Mouse (Mus musculus): ENCODE results near the gene Btrc.
"Not testable (repeated sequence)": the region's sequence is repeated elsewhere in the genome, so short reads cannot be mapped to it uniquely, and the experiment has no call there.

Btrc gene

DNA sequence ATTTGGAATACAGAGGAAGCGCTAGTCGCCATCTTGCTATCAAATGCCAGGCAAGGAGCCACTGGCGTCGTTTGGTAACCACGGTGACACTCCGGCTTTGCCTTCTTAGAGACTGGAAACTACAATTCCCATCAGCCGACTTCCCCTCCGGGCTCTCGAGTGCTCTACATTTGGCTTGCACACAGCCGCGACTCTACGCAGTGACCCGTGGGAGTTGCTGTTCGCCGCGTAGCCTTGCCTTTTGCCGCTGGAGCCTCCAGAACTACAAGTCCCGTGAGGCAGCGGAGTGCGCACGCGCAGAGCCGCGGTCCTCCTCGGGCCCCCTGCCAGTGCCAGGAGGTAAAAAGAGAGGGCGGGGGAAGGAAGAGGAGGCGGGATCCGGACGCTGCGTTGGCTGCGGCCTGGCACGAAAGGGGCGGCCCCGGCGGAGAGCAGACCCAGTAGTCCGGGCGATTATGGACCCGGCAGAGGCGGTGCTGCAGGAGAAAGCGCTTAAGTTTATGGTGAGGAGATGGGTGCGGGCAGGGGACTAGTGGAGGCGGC lies at the start of gene Btrc:
Btrc (plus strand) TSS at position 351 of the 543 bp plus-strand sequence.
- DNase-seq (ENCODE audit: low spot score) = peak; percentile 100

- DNase-seq (ENCODE audit: low spot score) = no peak
Observed at GRCm38 (mm10) chr19:45317473-45317882, 46.1 kb upstream of the Btrc start.

DNA sequence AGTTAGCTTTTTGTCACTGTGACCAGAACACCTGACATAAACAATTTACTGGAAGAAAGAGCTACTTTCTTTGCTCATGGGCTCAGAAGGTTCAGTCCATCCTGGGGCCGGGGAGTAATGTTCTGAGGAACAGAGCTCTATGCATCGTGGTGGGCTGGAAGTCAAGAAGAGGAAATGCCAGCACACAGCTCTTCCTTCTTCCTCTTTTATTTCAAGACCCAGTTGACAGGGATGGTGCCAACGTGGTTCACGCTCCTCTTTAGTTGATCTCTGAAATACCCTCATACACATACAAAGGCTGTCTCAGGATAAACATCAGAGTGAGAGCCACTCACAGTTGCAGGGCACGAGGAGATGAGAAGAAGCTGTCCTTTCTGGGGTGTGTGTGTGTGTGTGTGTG lies 42.5 kb upstream of the Btrc start:
- DNase-seq (ENCODE audit: low spot score) = no peak

- no peak for DNase-seq (ENCODE audit: low spot score)
Observed at GRCm38 (mm10) chr19:45329039-45329438, 34.5 kb upstream of the Btrc start.

DNA sequence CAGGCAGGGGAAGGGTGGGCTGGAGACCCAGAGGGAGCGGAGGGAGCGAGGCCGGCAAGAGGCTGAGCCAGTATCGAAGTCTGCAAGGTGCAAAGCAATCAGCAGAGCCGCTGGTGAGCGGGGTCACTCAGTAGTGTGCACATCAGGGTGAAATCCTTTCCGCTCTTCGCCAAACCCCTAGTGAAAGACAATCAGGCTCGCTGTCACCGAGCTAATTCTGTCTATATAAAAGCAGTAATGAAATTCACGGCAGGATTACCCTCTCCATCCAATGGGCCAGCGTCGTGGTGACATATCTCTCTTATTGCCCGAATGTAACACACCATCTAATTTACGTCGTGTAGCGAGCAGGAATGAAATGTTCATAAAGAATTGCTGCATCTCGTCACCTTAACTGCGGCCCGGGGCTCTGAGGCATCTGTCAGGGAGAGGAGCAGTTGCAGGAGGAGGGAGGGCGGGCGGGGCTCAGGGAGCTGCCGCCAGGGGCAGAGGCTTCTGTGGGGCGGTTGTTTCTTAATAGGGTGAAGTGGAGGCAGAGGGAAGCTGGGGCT lies 33.7 kb upstream of the Btrc start:
- peak; percentile 21 for DNase-seq (ENCODE audit: low spot score)

DNA sequence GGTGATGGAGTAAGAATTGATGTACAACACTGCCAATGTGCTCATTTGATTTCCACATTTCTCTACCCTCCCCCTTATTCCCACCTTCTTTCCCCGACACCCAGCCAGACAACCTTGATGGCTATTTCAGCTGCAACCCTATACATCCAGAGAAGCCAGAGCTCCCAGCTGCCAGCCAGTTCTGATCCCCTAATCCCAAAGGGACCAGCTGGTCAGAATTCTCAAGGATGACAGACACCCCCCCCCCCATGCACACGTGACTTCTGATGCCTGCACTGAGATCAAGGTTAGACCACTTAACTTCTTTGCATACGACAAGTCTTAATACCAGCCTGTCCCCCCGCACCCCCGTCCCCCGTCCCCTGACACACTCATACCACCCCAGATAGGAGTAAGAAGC lies 26.8 kb upstream of the Btrc start:
- DNase-seq (ENCODE audit: low spot score) = no peak

DNA sequence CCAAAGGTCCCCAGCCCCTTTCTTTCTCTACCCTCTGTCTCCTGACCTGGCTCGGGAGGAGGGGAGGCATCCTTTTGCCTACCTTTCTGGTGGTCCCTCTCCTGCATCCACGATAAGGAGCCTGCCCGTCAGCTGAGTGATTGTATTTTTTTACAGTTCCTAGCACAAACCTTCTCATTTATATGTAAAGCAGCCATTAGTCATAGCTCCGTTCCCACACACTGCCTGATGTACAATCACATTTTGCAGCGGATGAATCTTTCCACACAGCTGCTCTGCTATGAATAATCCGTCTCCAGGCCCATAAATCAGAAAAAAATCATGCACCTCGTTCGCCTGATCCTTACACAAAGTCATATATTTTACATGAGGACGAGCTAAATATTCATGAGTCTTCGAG lies 25.4 kb upstream of the Btrc start:
- DNase-seq (ENCODE audit: low spot score) = no peak

GRCm38 (mm10) chr19:45343941-45344340 lies 19.6 kb upstream of the Btrc start:
- DNase-seq (ENCODE audit: low spot score) = no peak

- DNase-seq (ENCODE audit: low spot score) = no peak
Observed at GRCm38 (mm10) chr19:45348188-45348587, 15.3 kb upstream of the Btrc start.

DNA sequence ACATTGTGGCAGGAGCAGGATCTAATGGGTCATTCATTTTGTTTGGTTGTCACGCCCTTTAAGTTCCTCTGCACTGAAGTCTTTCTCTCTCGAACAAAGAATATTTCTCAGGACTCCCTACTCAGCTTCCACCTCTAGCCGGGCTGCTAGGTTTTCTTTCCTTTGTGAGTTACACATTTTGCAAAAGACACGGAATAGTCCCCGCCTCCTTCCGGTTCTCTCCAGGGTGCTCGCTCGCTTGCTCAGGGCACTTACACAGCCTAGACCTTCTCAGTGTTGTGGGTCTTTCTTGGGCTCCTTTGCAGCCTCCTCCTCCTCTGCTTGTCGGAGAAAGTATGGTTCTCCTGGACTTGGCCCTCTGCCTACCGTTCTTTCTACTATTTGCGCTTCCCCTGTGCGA lies 13.1 kb upstream of the Btrc start:
- no peak for DNase-seq (ENCODE audit: low spot score)

DNA sequence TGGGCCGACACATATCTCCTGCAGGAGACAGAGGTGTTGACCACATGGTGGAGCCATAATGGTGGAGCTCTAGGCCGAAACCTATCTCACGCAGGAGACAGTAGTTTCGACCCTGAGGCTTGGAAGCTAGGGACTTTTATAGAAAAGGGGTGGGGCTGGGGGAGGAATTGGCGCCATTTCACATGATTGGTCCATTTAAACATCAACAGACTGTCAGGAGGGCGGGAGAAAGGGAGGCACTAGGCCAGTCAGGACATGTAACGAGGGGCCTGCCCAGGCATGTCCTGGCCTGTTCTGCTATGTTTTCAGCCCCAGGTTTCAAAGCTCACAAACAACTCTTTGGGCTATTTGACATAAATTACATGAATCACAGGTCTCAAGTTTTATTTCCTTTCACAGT lies 10.8 kb upstream of the Btrc start:
- DNase-seq (ENCODE audit: low spot score) = not testable (repeated sequence)

DNA sequence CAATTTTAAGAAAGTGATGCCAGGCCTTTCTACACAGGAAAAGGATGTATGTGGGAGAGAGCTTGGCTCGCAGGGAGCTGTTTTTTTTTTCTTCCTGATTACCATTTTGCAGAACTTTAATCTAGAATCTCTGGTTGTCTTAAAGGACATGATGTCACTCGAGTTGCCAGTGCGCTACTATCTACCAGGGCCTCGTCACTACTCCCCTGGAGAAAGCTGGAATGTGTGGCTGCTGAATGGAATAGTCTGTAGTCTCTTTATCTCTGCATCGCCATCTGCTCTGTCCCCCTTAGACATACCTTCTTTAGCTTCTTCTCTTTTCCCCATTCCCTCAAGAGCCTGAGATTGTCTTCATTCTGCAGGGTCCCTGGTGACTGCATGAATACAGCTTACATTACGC lies 7.9 kb upstream of the Btrc start:
- DNase-seq (ENCODE audit: low spot score) = no peak

- DNase-seq (ENCODE audit: low spot score) = not testable (repeated sequence)
Observed at GRCm38 (mm10) chr19:45356868-45357267, 6.7 kb upstream of the Btrc start.

DNA sequence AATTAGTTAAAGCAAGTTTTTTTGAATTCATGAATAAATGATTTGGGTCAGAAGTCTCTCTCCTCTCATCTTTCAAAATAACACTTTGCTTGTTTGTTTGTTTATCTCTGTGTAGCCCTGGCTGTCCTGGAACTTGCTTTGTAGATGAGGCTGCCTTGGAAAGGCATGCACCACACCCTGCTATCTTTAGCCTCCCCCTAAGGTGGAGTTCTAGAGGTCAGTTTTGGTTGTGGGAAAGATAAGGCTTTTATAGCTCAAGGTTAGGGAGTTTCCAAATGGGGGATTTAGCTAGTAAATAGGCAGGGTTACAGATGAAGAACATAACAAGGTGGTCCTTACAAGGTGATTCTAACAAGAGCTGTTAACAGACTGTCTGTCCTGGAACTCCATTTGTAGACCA lies 3.0 kb upstream of the Btrc start:
- DNase-seq (ENCODE audit: low spot score) = no peak

GRCm38 (mm10) chr19:45363933-45364391 lies 428 bp downstream of the Btrc start:
- DNase-seq (ENCODE audit: low spot score) = no peak

DNA sequence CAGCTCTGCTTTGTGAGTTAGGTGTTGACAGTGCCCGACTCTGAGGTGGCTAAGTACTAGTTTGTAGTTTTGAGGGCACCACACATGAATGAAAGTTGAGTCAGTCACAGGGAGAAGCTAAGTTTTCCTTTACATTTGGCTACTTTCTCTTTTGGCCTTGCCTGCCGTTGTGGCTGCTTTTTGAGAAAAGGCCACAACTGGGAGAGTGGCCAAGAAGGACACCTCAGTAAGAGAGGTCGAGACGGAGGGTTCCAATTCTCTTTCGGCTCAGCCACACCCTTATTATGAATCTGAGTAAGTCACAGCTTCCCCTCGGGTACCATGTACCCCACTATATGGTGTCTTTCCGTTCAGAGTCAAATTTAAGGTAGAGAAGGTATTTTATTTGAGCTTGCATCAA lies 3.1 kb downstream of the Btrc start:
- no peak for DNase-seq (ENCODE audit: low spot score)

DNA sequence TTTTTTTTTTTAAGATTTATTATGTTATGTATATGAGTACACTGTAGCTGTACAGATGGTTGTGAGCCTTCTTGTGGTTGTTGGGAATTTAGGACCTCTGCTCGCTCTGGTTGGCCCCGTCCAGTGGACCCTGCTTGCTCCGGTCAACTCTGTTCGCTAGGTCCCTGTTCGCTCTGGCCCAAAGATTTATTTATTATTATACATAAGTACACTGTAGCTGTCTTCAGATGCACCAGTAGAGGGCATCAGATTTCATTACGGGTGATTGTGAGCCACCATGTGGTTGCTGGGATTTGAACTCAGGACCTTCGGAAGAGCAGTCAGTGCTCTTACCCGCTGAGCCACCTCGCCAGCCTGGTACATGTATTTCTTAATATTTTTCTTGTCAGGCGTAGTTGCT lies 21.3 kb downstream of the Btrc start:
- DNase-seq (ENCODE audit: low spot score) = not testable (repeated sequence)

DNA sequence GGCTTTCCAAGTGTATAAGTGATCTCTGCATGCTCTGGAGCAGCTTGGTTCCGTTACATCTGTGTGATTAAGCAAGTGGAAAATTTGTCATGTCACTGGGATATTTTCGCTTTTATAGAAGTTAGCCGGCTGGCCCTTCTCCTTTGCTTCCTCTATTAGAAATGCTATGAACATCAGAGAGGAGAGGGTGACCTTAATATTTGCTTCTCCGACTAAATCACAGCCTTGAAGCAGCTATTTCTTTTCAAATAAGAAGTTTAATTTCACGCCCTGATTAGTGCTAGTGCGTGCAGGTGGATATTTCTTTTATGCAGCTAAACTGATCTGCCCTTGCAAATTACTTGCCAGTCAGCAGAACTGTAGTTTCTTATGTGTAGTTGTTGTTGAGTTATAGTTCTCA lies 25.0 kb downstream of the Btrc start:
- DNase-seq (ENCODE audit: low spot score) = no peak

DNA sequence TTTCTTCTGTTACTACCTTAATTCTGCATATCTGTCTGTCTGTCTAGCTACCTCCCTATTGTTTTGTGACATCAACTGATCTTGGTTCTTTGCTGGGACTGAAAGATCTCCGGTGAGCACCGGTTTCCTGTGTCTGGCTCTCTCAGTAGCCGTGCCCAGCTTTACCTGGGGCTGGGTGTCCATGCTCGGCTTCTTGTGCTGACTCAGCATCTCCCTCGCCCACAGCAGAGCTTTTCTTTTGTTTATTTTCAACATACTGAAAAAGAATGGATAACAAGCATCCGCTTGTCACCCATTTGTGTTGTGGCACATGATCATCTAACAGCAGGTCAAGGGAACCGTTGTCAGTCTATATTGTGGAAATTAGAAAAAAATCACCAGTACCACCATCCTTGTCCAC lies 30.5 kb downstream of the Btrc start:
- no peak for DNase-seq (ENCODE audit: low spot score)

DNA sequence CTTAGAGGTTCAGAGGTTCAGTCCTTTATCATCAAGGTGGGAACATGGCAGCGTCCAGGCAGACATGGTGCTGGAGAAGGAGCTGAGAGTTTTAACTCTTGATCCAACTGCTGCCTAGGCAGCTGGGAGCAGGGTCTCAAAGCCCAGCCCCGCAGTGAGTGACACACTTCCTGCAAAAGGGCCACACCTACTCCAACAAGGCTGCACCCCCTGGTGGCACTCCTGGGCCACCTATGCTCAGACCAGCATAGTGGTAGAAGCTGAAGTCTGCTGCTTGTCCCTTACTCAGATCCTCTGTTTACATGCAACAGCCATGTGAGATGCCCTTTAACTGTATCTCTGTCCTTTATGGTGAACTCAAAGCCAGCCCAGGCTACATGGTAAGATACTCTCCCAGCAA lies 47.5 kb downstream of the Btrc start:
- DNase-seq (ENCODE audit: low spot score) = no peak

DNA sequence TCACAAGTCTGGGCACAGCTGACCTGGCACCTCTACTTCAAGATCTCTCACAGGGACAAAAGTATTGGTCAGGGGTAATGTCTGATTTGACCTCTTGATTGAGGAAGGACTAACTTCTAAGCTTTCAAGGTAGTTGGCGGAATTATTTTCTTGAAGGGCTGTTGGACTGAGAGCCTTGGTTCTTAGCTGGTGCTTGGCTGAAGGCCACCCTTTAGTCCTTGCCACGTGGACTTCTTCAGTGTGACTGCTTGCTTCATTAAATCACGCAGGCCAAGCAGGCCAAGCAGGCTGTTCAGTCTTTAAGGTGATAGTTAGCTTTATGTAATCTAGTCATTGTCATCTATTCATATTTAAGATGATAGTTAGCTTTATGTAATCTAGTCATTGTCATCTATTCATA lies 49.2 kb downstream of the Btrc start:
- DNase-seq (ENCODE audit: low spot score) = no peak

DNA sequence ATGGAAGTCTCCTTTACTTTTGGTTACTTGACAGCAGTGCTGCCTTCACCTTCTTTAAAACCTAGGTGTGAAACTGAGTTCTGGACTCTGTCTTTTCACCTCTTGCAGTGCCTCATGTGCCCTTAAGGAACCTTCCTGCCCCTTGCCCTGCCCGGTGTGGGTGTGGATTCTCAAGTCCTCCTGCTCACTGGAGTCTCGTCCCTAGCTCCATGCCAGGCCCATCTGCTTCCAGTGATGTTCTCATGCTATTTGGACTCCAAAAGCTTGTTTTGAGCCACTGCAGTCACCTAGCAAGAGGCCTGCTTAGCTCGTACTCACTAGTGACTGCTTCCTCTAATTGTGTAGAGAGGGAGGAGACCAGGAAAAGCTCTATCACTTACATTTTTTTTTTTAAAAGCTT lies 50.4 kb downstream of the Btrc start:
- no peak for DNase-seq (ENCODE audit: low spot score)

GRCm38 (mm10) chr19:45417601-45418000 lies 54.1 kb downstream of the Btrc start:
- no peak for DNase-seq (ENCODE audit: low spot score)

DNA sequence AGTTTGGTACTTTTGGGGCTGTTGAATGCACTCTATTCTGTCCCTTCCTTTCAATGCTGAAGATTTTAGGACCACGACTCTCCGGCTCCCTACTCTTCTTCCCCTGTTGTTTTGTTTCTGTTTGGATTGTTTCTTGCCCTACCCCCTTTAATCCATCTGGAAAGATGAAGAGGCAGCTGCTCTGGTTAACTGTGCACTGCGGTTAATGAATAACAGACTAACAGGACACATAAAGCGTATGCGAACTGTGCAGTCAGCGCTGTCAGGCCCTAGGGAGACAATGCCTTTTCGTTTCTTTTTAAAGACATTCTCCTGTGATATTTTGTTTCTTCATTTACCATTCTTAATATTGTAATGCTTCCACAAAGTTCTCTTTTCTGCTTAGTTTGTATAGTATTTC lies 58.7 kb downstream of the Btrc start:
- DNase-seq (ENCODE audit: low spot score) = peak; percentile 48

Measured in embryo, embryonic 10 days (tissue).